Mouse (Mus musculus) forebrain, embryonic 14.5 days (tissue): ENCODE results near the gene Hoxd4. TPM values are rescaled to one million over a fixed set of nuclear protein-coding genes. Genes with fewer than 3 reads are reported as not detected.

Source experiments
- ATAC-seq: fragments of 200-750 bp; cut with Nextera tagmentation; 2 replicates; pipeline ENCODE4 v1.8.0; 2017; ENCODE audit warnings: mild to moderate bottlenecking, moderate library complexity
- DNase-seq: peaks from one replicate; pipeline ENCODE4 v3.0.0-alpha.2; 2015; ENCODE audit warnings: low spot score
- H3K27ac ChIP-seq: fragments of 300-500 bp; sonication (generic); 2 replicates; pipeline ENCODE4 v1.5.1; 2014; ENCODE audit warnings: low read depth, mild to moderate bottlenecking, control low read depth, low read length, moderate library complexity
- H3K27me3 ChIP-seq: fragments of 300-500 bp; sonication (generic); replicated peaks from 2 replicates; pipeline ENCODE4 v1.6.1; 2014; ENCODE audit warnings: low read length, control low read depth, mixed read lengths; ENCODE audit not compliant: control insufficient read depth, insufficient read depth
- H3K36me3 ChIP-seq: fragments of 300-500 bp; sonication (generic); 2 replicates; pipeline ENCODE4 v1.6.1; 2014; ENCODE audit warnings: low read length, control low read depth; ENCODE audit not compliant: control insufficient read depth, insufficient read depth
- H3K4me1 ChIP-seq: fragments of 300-500 bp; sonication (generic); 2 replicates; pipeline ENCODE4 v1.6.1; 2014; ENCODE audit warnings: antibody characterized with exemption, low read length, control low read depth; ENCODE audit not compliant: control insufficient read depth, insufficient read depth
- H3K4me2 ChIP-seq: fragments of 300-500 bp; sonication (generic); 2 replicates; pipeline ENCODE4 v1.6.1; 2014; ENCODE audit warnings: mild to moderate bottlenecking, control low read depth, low read length
- H3K4me3 ChIP-seq: fragments of 300-500 bp; sonication (generic); 2 replicates; pipeline ENCODE4 v1.5.1; 2014; ENCODE audit warnings: low read depth, low read length, control low read depth
- H3K9ac ChIP-seq: fragments of 300-500 bp; sonication (generic); 2 replicates; pipeline ENCODE4 v1.6.1; 2014; ENCODE audit warnings: mild to moderate bottlenecking, low read length, control low read depth, moderate library complexity
- H3K9me3 ChIP-seq: fragments of 300-500 bp; sonication (generic); replicated peaks from 2 replicates; pipeline ENCODE4 v1.6.1; 2016; ENCODE audit warnings: low read length, control low read depth, mixed read lengths; ENCODE audit not compliant: control insufficient read depth
- WGBS: fragments of 180-500 bp; shearing (Covaris S2); extraction: QIAGEN DNeasy Blood & Tissue Kit; methylation state at CpG from one replicate; pipeline ENCODE4 v1.1.7; 2014; 5-methylcytosine and 5-hydroxymethylcytosine counted together
- polyA plus RNA-seq: library from polyadenylated mRNA; unstranded; fragments of >200 nt; fragmentation: Nextera tagmentation; extraction: Ambion mirVana; gene quantifications from 2 replicates; pipeline ENCODE4 v1.2.1, GENCODE M21; 2014

The Hoxd4 gene
- polyA plus RNA-seq, 1 experiment from 2014 or later, result not detected

GRCm38 (mm10) chr2:74748436-74748995, 36.8 kb downstream of the Hoxd4 start:
- Histone ChIP-seq H3K27ac (no peak overlapping the region), H3K9me3 (no peaks in the 10 kb centered on the region), H3K4me3 (no peak overlapping the region), H3K27me3 (peaks cover 99% of the 10 kb centered on the region), H3K4me1 (peaks cover 8% of the 10 kb centered on the region; the same call in 1 of the 2 replicates), H3K9ac (no peak overlapping the region), H3K36me3 (no peaks in the 10 kb centered on the region), H3K4me2 (no peak overlapping the region)
- DNase-seq, result no peak
- ATAC-seq, result no peak
- 3% methylated on average over 9 of the region's 9 CpGs for WGBS

GRCm38 (mm10) chr2:74749337-74750121, 37.8 kb downstream of the Hoxd4 start:
- no peak for DNase-seq
- Histone ChIP-seq H3K4me3 (peak overlapping the region; percentile 7; the same call in 1 of the 2 replicates), H3K27ac (no peak overlapping the region), H3K36me3 (no peaks in the 10 kb centered on the region), H3K4me1 (peaks cover 8% of the 10 kb centered on the region; the same call in 1 of the 2 replicates), H3K27me3 (peaks cover 99% of the 10 kb centered on the region), H3K4me2 (peak overlapping the region; percentile 31; the same call in 1 of the 2 replicates), H3K9me3 (no peaks in the 10 kb centered on the region), H3K9ac (no peak overlapping the region)
- WGBS, result under 1% methylated on average over 47 of the region's 47 CpGs
- peak; percentile 52; the same call in 1 of the 2 replicates for ATAC-seq

- DNase-seq (no peak), ATAC-seq (no peak)
- no peak overlapping the region for H3K9ac ChIP-seq
- H3K9me3 ChIP-seq, result no peaks in the 10 kb centered on the region
- no peak overlapping the region for H3K27ac ChIP-seq
- peaks cover 8% of the 10 kb centered on the region; the same call in 1 of the 2 replicates for H3K4me1 ChIP-seq
- WGBS, result 13% methylated on average over 5 of the region's 5 CpGs
- no peak overlapping the region for H3K4me3 ChIP-seq
- H3K36me3 ChIP-seq, result no peaks in the 10 kb centered on the region
- H3K27me3 ChIP-seq, result peaks cover 98% of the 10 kb centered on the region
- H3K4me2 ChIP-seq, result no peak overlapping the region
Observed at GRCm38 (mm10) chr2:74750731-74751250, 39.1 kb downstream of the Hoxd4 start.

- Histone ChIP-seq H3K36me3 (no peaks in the 10 kb centered on the region), H3K4me1 (peaks cover 8% of the 10 kb centered on the region; the same call in 1 of the 2 replicates), H3K27me3 (peaks cover 96% of the 10 kb centered on the region), H3K4me2 (no peak overlapping the region), H3K9me3 (no peaks in the 10 kb centered on the region), H3K27ac (no peak overlapping the region), H3K4me3 (no peak overlapping the region), H3K9ac (no peak overlapping the region)
- DNase-seq (no peak), ATAC-seq (no peak)
- 53% methylated on average over 1 of the region's 1 CpGs for WGBS
Observed at GRCm38 (mm10) chr2:74751861-74752260, 40.1 kb downstream of the Hoxd4 start.

- ATAC-seq (no peak), DNase-seq (no peak)
- H3K4me1 ChIP-seq, result peaks cover 8% of the 10 kb centered on the region; the same call in 1 of the 2 replicates
- WGBS, result 1% methylated on average over 45 of the region's 45 CpGs
- no peaks in the 10 kb centered on the region for H3K9me3 ChIP-seq
- H3K9ac ChIP-seq, result no peak overlapping the region
- 0 out of 2 replicates have a peak overlapping the region, but pooled peaks have one; percentile 1 for H3K4me3 ChIP-seq
- H3K27me3 ChIP-seq, result peaks cover 95% of the 10 kb centered on the region
- H3K27ac ChIP-seq, result no peak overlapping the region
- H3K4me2 ChIP-seq, result peak overlapping the region; percentile 33
- no peaks in the 10 kb centered on the region for H3K36me3 ChIP-seq
Observed at GRCm38 (mm10) chr2:74752431-74753174, 40.9 kb downstream of the Hoxd4 start.

- Histone ChIP-seq H3K36me3 (no peaks in the 10 kb centered on the region), H3K4me2 (no peak overlapping the region), H3K9me3 (no peaks in the 10 kb centered on the region), H3K9ac (no peak overlapping the region), H3K4me1 (peaks cover 8% of the 10 kb centered on the region; the same call in 1 of the 2 replicates), H3K27me3 (peaks cover 96% of the 10 kb centered on the region), H3K4me3 (0 out of 2 replicates have a peak overlapping the region, but pooled peaks have one; percentile 1), H3K27ac (no peak overlapping the region)
- DNase-seq (no peak), ATAC-seq (no peak)
- under 1% methylated on average over 24 of the region's 25 CpGs for WGBS
Observed at GRCm38 (mm10) chr2:74753175-74753523, 41.4 kb downstream of the Hoxd4 start.

GRCm38 (mm10) chr2:74753711-74754110, 42.0 kb downstream of the Hoxd4 start:
- no peaks in the 10 kb centered on the region for H3K9me3 ChIP-seq
- H3K4me1 ChIP-seq, result peaks cover 8% of the 10 kb centered on the region; the same call in 1 of the 2 replicates
- no peak overlapping the region for H3K4me2 ChIP-seq
- no peak for DNase-seq
- WGBS, result 9% methylated on average over 5 of the region's 5 CpGs
- no peak overlapping the region for H3K4me3 ChIP-seq
- no peaks in the 10 kb centered on the region for H3K36me3 ChIP-seq
- ATAC-seq, result no peak
- H3K9ac ChIP-seq, result no peak overlapping the region
- H3K27ac ChIP-seq, result no peak overlapping the region
- H3K27me3 ChIP-seq, result peaks cover 95% of the 10 kb centered on the region

- WGBS, result 0% methylated on average over 1 of the region's 1 CpGs
- Histone ChIP-seq H3K27ac (no peak overlapping the region), H3K4me2 (no peak overlapping the region), H3K9ac (no peak overlapping the region), H3K4me3 (no peak overlapping the region), H3K27me3 (peaks cover 82% of the 10 kb centered on the region), H3K4me1 (peaks cover 5% of the 10 kb centered on the region; the same call in 1 of the 2 replicates), H3K9me3 (no peaks in the 10 kb centered on the region), H3K36me3 (no peaks in the 10 kb centered on the region)
- DNase-seq (no peak), ATAC-seq (no peak)
Observed at GRCm38 (mm10) chr2:74760146-74760545, 48.4 kb downstream of the Hoxd4 start.
